9 mouse cellular contexts compared by ENCODE assay signal in the genomic region with DNA sequence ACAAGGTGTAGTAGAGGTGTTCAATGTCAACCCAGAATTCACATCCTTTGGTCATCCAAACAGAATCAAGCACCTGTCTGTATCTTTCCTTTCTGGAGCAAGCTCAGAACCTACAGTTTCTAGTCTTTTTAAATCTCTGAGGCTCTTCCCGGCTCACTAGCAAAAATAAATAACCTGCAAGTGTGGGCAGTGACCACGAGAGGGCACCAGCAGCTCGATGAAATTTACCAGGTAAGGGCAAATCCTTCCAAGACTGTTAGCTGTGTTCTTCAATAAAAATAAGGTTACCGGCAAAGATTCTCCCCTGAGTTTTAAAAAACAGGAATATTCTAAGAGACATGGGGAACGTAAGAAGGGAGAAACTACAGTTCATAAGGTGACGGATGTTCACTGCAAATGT. TPM values are rescaled to one million over a fixed set of nuclear protein-coding genes. Genes with fewer than 3 reads are reported as not detected.
DNase-seq lines count a peak whose midpoint lies in the region; ATAC-seq and TF ChIP-seq lines count a peak whose summit lies in the region.
"Had no signal": no experiment of that assay in that cellular context is flagged by ENCODE, and none has a peak within 500 bp of the region (broad histone marks: within the 10 kb centered on the region; RNA-seq: fewer than 3 reads in every experiment).

No protein-coding gene starts in this region.

- no peak for ATAC-seq in heart, embryonic 12.5 days (ENCODE audit: insufficient number of reproducible peaks, low FRiP score)
- peak; percentile 20; the same call in 1 of the 2 replicates for ATAC-seq in heart, postnatal 0 days (ENCODE audit: insufficient read depth, low read depth)
- ATAC-seq in megakaryocyte progenitor cell, adult 5-6 weeks (replicated peaks; ENCODE audit: poor library complexity) = peak; percentile 80

- no peaks in the 10 kb centered on the region for H3K36me3 ChIP-seq in heart, embryonic 12.5 days
- no peaks in the 10 kb centered on the region for H3K36me3 ChIP-seq in embryonic facial prominence, embryonic 10.5 days (replicated peaks)
- H3K36me3 ChIP-seq in heart, postnatal 0 days (replicated peaks; ENCODE audit: control insufficient read depth, insufficient read depth, low read length) = no peaks in the 10 kb centered on the region

- H3K4me1 ChIP-seq in heart, embryonic 12.5 days (replicated peaks) = no peaks in the 10 kb centered on the region
- no peaks in the 10 kb centered on the region for H3K4me1 ChIP-seq in embryonic facial prominence, embryonic 10.5 days
- H3K4me1 ChIP-seq in heart, postnatal 0 days (ENCODE audit: control insufficient read depth, insufficient read depth) = no peaks in the 10 kb centered on the region

- no peak overlapping the region for H3K9ac ChIP-seq in heart, embryonic 12.5 days
- no peak overlapping the region for H3K9ac ChIP-seq in heart, postnatal 0 days (replicated peaks; ENCODE audit: low read depth, low read length)

- no peak overlapping the region for H3K4me2 ChIP-seq in heart, embryonic 12.5 days
- no peak overlapping the region for H3K4me2 ChIP-seq in heart, postnatal 0 days (ENCODE audit: low read depth, low read length)

- no peak overlapping the region for H3K27ac ChIP-seq in heart, embryonic 12.5 days (ENCODE audit: poor library complexity, severe bottlenecking)
- H3K27ac ChIP-seq in embryonic facial prominence, embryonic 10.5 days (replicated peaks) = no peak overlapping the region
- H3K27ac ChIP-seq in heart, postnatal 0 days (ENCODE audit: low read depth) = no peak overlapping the region
- H3K27ac ChIP-seq: macrophage had no signal

- no peak overlapping the region for H3K4me3 ChIP-seq in heart, embryonic 12.5 days
- H3K4me3 ChIP-seq in embryonic facial prominence, embryonic 10.5 days = no peak overlapping the region
- no peak overlapping the region for H3K4me3 ChIP-seq in heart, postnatal 0 days (ENCODE audit: low read depth, low read length)

- peak; percentile 78 for TF ChIP-seq CTCF in heart, postnatal 0 days (IDR thresholded peaks at IDR 0.05; ENCODE audit: low read depth)

- H3K9me3 ChIP-seq in heart, embryonic 12.5 days (replicated peaks) = no peaks in the 10 kb centered on the region
- H3K9me3 ChIP-seq in embryonic facial prominence, embryonic 10.5 days = no peaks in the 10 kb centered on the region
- no peaks in the 10 kb centered on the region for H3K9me3 ChIP-seq in heart, postnatal 0 days (replicated peaks; ENCODE audit: control insufficient read depth, low read length)

- 9% methylated on average over 6 of the region's 6 CpGs for WGBS in heart, embryonic 12.5 days
- WGBS in embryonic facial prominence, embryonic 10.5 days = 16% methylated on average over 6 of the region's 6 CpGs
- 7% methylated on average over 6 of the region's 6 CpGs for WGBS in heart, postnatal 0 days

- no peaks in the 10 kb centered on the region for H3K27me3 ChIP-seq in heart, embryonic 12.5 days (replicated peaks)
- no peaks in the 10 kb centered on the region for H3K27me3 ChIP-seq in embryonic facial prominence, embryonic 10.5 days (replicated peaks; ENCODE audit: low read depth, poor library complexity, severe bottlenecking)
- no peaks in the 10 kb centered on the region for H3K27me3 ChIP-seq in heart, postnatal 0 days (ENCODE audit: control insufficient read depth, insufficient read depth, low read length)

- TF ChIP-seq EP300 in heart, postnatal 0 days (IDR thresholded peaks at IDR 0.05; ENCODE audit: low read depth) = no peak

- peak; percentile 89 for DNase-seq in heart, adult 11 months
- peak; percentile 76 to 82 for DNase-seq in adrenal gland, postnatal 36 days
- DNase-seq in embryonic facial prominence, embryonic 10.5 days (ENCODE audit: low spot score) = peak; percentile 73
- DNase-seq in heart, postnatal 0 days (ENCODE audit: low spot score) = peak; percentile 68
- DNase-seq in layer of hippocampus, adult 9-10 months (ENCODE audit: low spot score) = peak; percentile 49
- peak; percentile 46 to 74 for DNase-seq in spleen, adult 18-20 months

RNA-seq across cellular contexts. Expression of a gene that starts 7.9 kb away (rescaled TPM):
- polyA plus RNA-seq in heart, embryonic 12.5 days (2016; fragmentation: Nextera tagmentation; extraction: Ambion mirVana) = 6.0 and 7.4 TPM in 2 replicates
- total RNA-seq in adrenal gland, postnatal 36 days (2021) = 10 to 100 TPM; 58.7 to 68.9 TPM
- polyA plus RNA-seq in embryonic facial prominence, embryonic 10.5 days (2016; fragmentation: Nextera tagmentation; extraction: Ambion mirVana) = 2.6 and 2.9 TPM in 2 replicates
- 42.0 and 45.2 TPM in 2 replicates for total RNA-seq in heart, postnatal 0 days (2014; rRNA removed; ENCODE audit: low replicate concordance)
- polyA plus RNA-seq in heart, postnatal 0 days (2015; fragmentation: Nextera tagmentation; extraction: Ambion mirVana) = 7.2 and 7.7 TPM in 2 replicates
- total RNA-seq in megakaryocyte progenitor cell, adult 5-6 weeks (2015) = 94.3 and 102 TPM in 2 replicates
- 46.5 and 49.5 TPM in 2 replicates for total RNA-seq in megakaryocyte progenitor cell, adult 5-6 weeks (2017)

RNA-seq across cellular contexts. Expression of a gene that starts 39.0 kb away (rescaled TPM):
- 22.9 and 24.1 TPM in 2 replicates for polyA plus RNA-seq in heart, embryonic 12.5 days (2016; fragmentation: Nextera tagmentation; extraction: Ambion mirVana)
- 10 to 100 TPM; 25.0 to 41.2 TPM for total RNA-seq in adrenal gland, postnatal 36 days (2021)
- polyA plus RNA-seq in embryonic facial prominence, embryonic 10.5 days (2016; fragmentation: Nextera tagmentation; extraction: Ambion mirVana) = 26.1 and 27.9 TPM in 2 replicates
- 6.0 and 17.2 TPM in 2 replicates for total RNA-seq in heart, postnatal 0 days (2014; rRNA removed; ENCODE audit: low replicate concordance)
- polyA plus RNA-seq in heart, postnatal 0 days (2015; fragmentation: Nextera tagmentation; extraction: Ambion mirVana) = 21.3 and 21.6 TPM in 2 replicates
- total RNA-seq in megakaryocyte progenitor cell, adult 5-6 weeks (2015) = 13.1 and 14.3 TPM in 2 replicates
- total RNA-seq in megakaryocyte progenitor cell, adult 5-6 weeks (2017) = 14.5 and 19.4 TPM in 2 replicates
